Mouse (Mus musculus) T-helper 17 cell (primary cell): ENCODE results near the gene Eno4.

Experiments used
- in situ Hi-C, 2 experiments: fragments of 300-600 bp; cut with MboI, MseI; formaldehyde crosslinking; loops; 1 replicate in 1 of 2; 2 replicates in 1 of 2; pipeline ENCODE4 v1.15.1; 2025; ENCODE audit warnings: high pct_unique_total_duplicates in 2 of 2

Gene Eno4

GRCm38 (mm10) chr19:58970826-58971225, 27.6 kb downstream of the Eno4 start:
- in situ Hi-C loops = no loop called here

GRCm38 (mm10) chr19:58974126-58974525, 30.9 kb downstream of the Eno4 start:
- in situ Hi-C loops = no loop called here

- in situ Hi-C loops = no loop called here
Measured at GRCm38 (mm10) chr19:58975216-58975863, 32.1 kb downstream of the Eno4 start.

- in situ Hi-C loops = no loop called here
Measured at GRCm38 (mm10) chr19:58978401-58979171, 35.4 kb downstream of the Eno4 start.

GRCm38 (mm10) chr19:58979436-58980055, 36.3 kb downstream of the Eno4 start:
- in situ Hi-C loops = no loop called here

- in situ Hi-C loops = no loop called here
Measured at GRCm38 (mm10) chr19:58980056-58980440, 36.8 kb downstream of the Eno4 start.

- in situ Hi-C loops = no loop called here
Measured at GRCm38 (mm10) chr19:58981571-58981970, 38.3 kb downstream of the Eno4 start.

GRCm38 (mm10) chr19:59002827-59003226, 59.6 kb downstream of the Eno4 start:
- in situ Hi-C loops = loop anchor here in 1 of 2 experiments (10.0 kb wide), 1 partner anchor 982 kb away; no protein-coding TSS in a partner anchor

GRCm38 (mm10) chr19:59006577-59007340, 63.5 kb downstream of the Eno4 start:
- in situ Hi-C loops = loop anchor here in 1 of 2 experiments (10.0 kb wide), 1 partner anchor 978 kb away; no protein-coding TSS in a partner anchor

GRCm38 (mm10) chr19:59010802-59011201, 67.6 kb downstream of the Eno4 start:
- in situ Hi-C loops = no loop called here
